Mouse (Mus musculus): Measurements from ENCODE around the gene Chuk. TPM values are rescaled to one million over a fixed set of nuclear protein-coding genes. Genes with fewer than 3 reads are reported as not detected.

The Chuk gene
- polyA plus RNA-seq, 1 experiment: 23.7 TPM

- Histone ChIP-seq H3K4me3 (ENCODE audit: insufficient read depth, low read depth, low read length) (no peak overlapping the region), H3K27ac (replicated peaks; ENCODE audit: low read depth, low read length) (no peak overlapping the region), H3K4me1 (ENCODE audit: control insufficient read depth, insufficient read depth, insufficient read length, low read length) (peaks cover 2% of the 10 kb centered on the region; the same call in 1 of the 2 replicates)
Observed at GRCm38 (mm10) chr19:44071166-44071565, 36.1 kb downstream of the Chuk start.

- H3K27ac ChIP-seq (replicated peaks; ENCODE audit: low read depth, low read length): no peak overlapping the region
Observed at GRCm38 (mm10) chr19:44069914-44070232, 37.4 kb downstream of the Chuk start.

GRCm38 (mm10) chr19:44069121-44069913, 38.0 kb downstream of the Chuk start, which contains the start of gene Erlin1:
Gene Erlin1, minus strand, starts transcription at chr19:44069785.
- H3K27ac ChIP-seq (replicated peaks; ENCODE audit: low read depth, low read length): peak within 1 kb of the TSS; percentile 32; the same call in 1 of the 2 replicates
- H3K4me1 ChIP-seq (ENCODE audit: control insufficient read depth, insufficient read depth, insufficient read length, low read length): peaks cover 2% of the 10 kb centered on the region; the same call in 1 of the 2 replicates
- H3K4me3 ChIP-seq (ENCODE audit: insufficient read depth, low read depth, low read length): peak within 1 kb of the TSS; percentile 84

More at GRCm38 (mm10) chr19:44069914-44070232, 37.4 kb downstream of the Chuk start:
- Histone ChIP-seq H3K4me1 (ENCODE audit: control insufficient read depth, insufficient read depth, insufficient read length, low read length) (peaks cover 2% of the 10 kb centered on the region; the same call in 1 of the 2 replicates), H3K4me3 (ENCODE audit: insufficient read depth, low read depth, low read length) (peak overlapping the region; percentile 84)

DNA sequence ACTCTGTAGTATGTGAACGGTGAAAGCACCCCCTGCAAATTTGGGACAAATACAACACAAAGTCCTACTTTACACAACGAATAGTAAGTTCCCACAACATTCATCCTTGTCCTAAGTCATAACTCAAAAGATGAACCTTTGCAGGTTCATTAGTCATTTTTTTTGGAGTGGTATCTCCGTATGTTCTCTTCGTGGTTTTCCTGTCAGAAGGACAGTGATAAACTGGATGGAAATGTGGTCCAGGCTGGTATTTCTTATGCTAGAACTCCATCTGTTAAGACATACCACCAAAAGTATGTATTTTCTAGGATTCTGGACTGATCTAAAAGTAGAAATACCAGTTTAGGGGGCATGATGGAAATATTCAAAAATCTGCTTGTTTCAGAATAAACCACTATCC, 39.0 kb downstream of the Chuk start:
- peaks cover 2% of the 10 kb centered on the region; the same call in 1 of the 2 replicates for H3K4me1 ChIP-seq (ENCODE audit: control insufficient read depth, insufficient read depth, insufficient read length, low read length)
- H3K27ac ChIP-seq (replicated peaks; ENCODE audit: low read depth, low read length): no peak overlapping the region
- 0 out of 2 replicates have a peak overlapping the region, but pooled peaks have one; percentile 84 for H3K4me3 ChIP-seq (ENCODE audit: insufficient read depth, low read depth, low read length)

DNA sequence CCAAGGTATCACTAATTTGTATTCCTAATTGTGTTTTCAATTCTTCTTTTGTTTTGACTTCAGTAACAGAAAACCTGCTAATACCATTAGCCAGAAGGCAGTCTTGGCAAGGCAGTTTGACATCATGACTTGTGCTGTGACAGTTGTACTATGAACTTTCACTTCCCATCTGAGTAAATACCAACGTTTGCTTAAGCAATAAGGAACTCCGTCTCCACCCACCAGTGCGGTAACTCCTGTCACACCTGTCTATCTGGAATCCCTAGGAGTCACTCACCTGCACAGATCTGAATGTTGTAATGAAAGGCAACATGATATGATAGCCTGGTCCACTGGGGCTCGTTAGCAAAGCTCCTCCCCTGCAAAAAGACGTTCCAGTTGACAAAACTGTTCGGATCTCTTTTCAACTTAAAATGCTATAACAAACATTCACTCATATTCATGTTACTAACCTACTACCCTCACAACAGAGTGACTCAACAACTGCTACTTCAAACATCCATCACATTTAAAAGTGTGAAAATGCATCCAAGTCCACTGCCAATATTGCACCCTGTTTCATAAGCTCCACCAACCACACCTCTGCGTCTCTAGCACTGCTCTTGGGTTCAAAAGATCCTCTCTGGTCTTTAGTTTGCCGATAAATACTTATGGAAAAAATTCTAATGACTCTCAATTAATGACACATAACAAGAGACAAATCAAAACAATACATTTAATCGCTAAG, 39.8 kb downstream of the Chuk start:
- Histone ChIP-seq H3K27ac (replicated peaks; ENCODE audit: low read depth, low read length) (no peak overlapping the region), H3K4me1 (ENCODE audit: control insufficient read depth, insufficient read depth, insufficient read length, low read length) (peaks cover 2% of the 10 kb centered on the region; the same call in 1 of the 2 replicates), H3K4me3 (ENCODE audit: insufficient read depth, low read depth, low read length) (no peak overlapping the region; the same call in 1 of the 2 replicates)

DNA sequence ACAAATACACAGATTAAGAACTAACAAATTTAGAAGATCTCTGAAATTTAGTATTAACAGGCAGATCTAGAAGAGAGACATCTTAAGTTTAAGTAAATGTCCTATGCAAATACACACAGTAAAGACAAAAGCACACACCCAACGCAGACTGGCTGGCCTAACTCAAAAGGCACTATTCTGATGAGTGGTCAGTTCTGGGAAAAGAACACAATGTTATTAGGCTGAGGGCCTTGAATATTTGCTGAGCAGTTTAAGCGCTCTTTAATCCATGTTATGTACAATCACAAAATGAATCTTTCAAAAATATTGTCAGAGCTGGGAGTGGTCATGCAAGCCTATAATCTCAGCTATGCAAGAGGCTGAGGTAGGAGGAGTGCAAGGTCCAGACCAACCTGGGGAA, 42.5 kb downstream of the Chuk start:
- Histone ChIP-seq H3K4me3 (ENCODE audit: insufficient read depth, low read depth, low read length) (no peak overlapping the region), H3K4me1 (ENCODE audit: control insufficient read depth, insufficient read depth, insufficient read length, low read length) (peaks cover 2% of the 10 kb centered on the region; the same call in 1 of the 2 replicates), H3K27ac (replicated peaks; ENCODE audit: low read depth, low read length) (no peak overlapping the region)

- Histone ChIP-seq H3K4me3 (ENCODE audit: insufficient read depth, low read depth, low read length) (no peak overlapping the region), H3K4me1 (ENCODE audit: control insufficient read depth, insufficient read depth, insufficient read length, low read length) (peaks cover 2% of the 10 kb centered on the region; the same call in 1 of the 2 replicates), H3K27ac (replicated peaks; ENCODE audit: low read depth, low read length) (no peak overlapping the region)
Observed at GRCm38 (mm10) chr19:44063773-44064172, 43.5 kb downstream of the Chuk start.

DNA sequence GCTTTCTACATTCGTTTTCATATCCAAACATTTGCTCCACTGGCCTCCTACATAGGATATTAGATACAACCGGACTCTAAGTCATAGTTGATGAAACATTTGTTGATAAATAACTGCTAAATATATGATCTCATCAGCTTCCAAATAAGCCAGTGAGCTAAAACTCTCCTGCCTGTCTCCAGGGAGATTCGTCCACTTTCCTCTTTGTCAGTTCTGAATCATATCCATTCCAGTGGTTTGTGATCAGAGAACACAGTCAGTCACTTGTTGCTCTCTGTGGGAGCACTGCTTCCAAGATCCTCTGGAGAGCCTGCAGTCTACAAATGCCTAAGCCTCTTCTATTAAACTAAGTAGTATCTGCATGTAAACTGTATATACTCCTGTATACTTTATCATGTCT, 47.1 kb downstream of the Chuk start:
- no peak overlapping the region for H3K4me3 ChIP-seq (ENCODE audit: insufficient read depth, low read depth, low read length)
- H3K4me1 ChIP-seq (ENCODE audit: control insufficient read depth, insufficient read depth, insufficient read length, low read length): no peaks in the 10 kb centered on the region
- no peak overlapping the region for H3K27ac ChIP-seq (replicated peaks; ENCODE audit: low read depth, low read length)

DNA sequence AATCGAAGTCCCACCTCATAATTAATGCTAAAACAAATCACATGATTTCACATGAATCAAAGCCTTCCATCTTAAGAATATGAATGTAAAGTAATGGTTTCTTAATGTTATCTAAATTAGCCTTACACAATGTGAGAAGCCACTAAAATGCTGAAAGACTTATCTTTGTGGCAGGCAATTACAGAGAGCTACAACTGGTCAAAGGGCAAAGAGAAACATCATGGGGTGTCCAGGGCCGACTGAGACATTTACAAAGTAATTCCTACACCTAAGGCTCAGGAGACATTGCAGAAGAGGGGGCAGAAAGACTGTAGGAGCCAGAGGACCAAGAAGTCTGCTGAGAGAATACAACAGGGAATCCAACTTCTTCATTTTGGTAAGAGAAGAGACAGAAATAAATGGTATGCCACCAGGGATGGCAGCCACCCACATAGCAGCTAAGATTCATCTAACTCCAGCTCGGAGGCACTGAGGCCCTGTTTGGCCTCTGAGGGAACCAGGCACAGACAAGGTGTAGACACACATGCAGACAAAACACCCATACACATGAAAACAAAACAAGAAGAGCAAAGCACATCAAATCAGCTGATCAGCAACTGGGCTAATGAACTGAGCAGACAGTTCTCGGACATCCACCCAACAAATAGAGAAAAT, 52.0 kb downstream of the Chuk start:
- no peak overlapping the region for H3K4me3 ChIP-seq (ENCODE audit: insufficient read depth, low read depth, low read length)
- no peak overlapping the region for H3K27ac ChIP-seq (replicated peaks; ENCODE audit: low read depth, low read length)
- H3K4me1 ChIP-seq (ENCODE audit: control insufficient read depth, insufficient read depth, insufficient read length, low read length): no peaks in the 10 kb centered on the region

GRCm38 (mm10) chr19:44050388-44050787, 56.9 kb downstream of the Chuk start:
- no peak overlapping the region for H3K4me3 ChIP-seq (ENCODE audit: insufficient read depth, low read depth, low read length)
- no peaks in the 10 kb centered on the region for H3K4me1 ChIP-seq (ENCODE audit: control insufficient read depth, insufficient read depth, insufficient read length, low read length)
- no peak overlapping the region for H3K27ac ChIP-seq (replicated peaks; ENCODE audit: low read depth, low read length)

- Histone ChIP-seq H3K4me1 (ENCODE audit: control insufficient read depth, insufficient read depth, insufficient read length, low read length) (no peaks in the 10 kb centered on the region), H3K4me3 (ENCODE audit: insufficient read depth, low read depth, low read length) (no peak overlapping the region), H3K27ac (replicated peaks; ENCODE audit: low read depth, low read length) (no peak overlapping the region)
Observed at GRCm38 (mm10) chr19:44049282-44049681, 58.0 kb downstream of the Chuk start.

DNA sequence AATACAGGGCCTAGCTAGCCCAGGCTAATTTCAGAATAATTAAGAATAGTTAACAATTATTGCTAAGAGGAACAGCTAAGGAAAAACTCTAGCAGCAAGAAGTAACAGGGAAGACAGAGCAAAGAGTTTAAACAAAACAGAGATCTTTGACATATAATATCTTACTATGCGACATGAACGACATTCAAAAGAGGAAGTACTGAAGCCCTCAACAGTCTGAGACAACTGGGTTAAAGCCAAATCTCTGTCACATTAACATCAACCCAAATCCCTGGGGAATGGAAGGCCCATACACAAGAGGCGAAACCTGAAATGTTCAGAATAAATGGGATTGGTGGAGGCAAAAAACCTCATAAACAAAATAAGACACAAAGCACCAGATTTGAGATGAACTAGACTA, 61.4 kb downstream of the Chuk start:
- no peak overlapping the region for H3K27ac ChIP-seq (replicated peaks; ENCODE audit: low read depth, low read length)
- H3K4me3 ChIP-seq (ENCODE audit: insufficient read depth, low read depth, low read length): no peak overlapping the region
- peaks cover 2% of the 10 kb centered on the region; the same call in 1 of the 2 replicates for H3K4me1 ChIP-seq (ENCODE audit: control insufficient read depth, insufficient read depth, insufficient read length, low read length)

DNA sequence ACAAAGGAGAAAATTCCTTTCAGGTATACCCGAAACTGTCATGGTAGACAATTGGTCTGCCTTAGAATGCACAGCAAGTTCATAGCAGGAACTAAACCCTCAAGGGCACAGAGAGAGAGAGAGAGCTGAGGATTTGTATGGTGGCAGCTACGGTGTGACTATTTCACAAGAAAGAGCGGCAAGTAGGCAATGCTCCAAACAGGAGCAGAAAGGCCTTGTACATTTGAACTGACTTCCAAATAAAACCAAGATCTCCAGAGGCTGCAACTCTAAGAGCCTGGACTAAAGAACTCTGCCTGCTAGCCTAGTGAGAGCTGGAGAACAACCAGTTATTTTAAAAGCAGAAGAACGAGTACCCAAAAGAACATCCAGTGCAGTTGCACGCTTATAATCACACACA, 65.2 kb downstream of the Chuk start:
- Histone ChIP-seq H3K27ac (replicated peaks; ENCODE audit: low read depth, low read length) (no peak overlapping the region), H3K4me3 (ENCODE audit: insufficient read depth, low read depth, low read length) (no peak overlapping the region), H3K4me1 (ENCODE audit: control insufficient read depth, insufficient read depth, insufficient read length, low read length) (peaks cover 2% of the 10 kb centered on the region; the same call in 1 of the 2 replicates)

DNA sequence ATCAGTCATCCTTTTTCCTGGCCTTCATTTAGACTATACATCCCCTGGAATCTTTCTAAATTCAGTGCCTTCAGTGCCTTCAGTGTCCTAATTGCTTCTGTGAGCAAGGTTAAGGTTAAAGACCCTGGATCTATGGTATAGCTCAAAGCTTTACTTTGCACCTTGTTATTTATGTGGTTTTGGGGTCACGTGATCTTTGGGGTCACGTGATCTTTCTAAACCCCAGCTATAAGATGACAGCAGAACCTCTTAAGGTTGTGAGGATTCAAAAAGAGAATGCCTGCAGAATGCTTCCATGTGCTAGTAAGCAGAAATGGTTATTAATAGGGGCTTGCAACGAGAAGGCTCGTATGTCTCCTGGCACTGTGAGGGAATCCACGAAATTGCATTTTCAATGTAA, 73.9 kb downstream of the Chuk start:
- Histone ChIP-seq H3K4me3 (ENCODE audit: insufficient read depth, low read depth, low read length) (no peak overlapping the region), H3K27ac (replicated peaks; ENCODE audit: low read depth, low read length) (no peak overlapping the region), H3K4me1 (ENCODE audit: control insufficient read depth, insufficient read depth, insufficient read length, low read length) (no peaks in the 10 kb centered on the region)
